Mouse (Mus musculus) C2C12 (cell line): ENCODE measurements around the gene Upk1b.

Source experiments
- CEBPB ChIP-seq: IDR thresholded peaks from one replicate; pipeline ENCODE4 v1.6.1; 2011; ENCODE audit warnings: low read depth, mild to moderate bottlenecking, control low read depth, moderate library complexity
- CTCF ChIP-seq: IDR thresholded peaks from one replicate; pipeline ENCODE4 v1.5.1; 2011; ENCODE audit not compliant: control insufficient read depth, insufficient read depth, insufficient read length
- FOSL1 ChIP-seq: IDR thresholded peaks from one replicate; pipeline ENCODE4 v1.8.0; 2011; ENCODE audit warnings: mild to moderate bottlenecking, low read length; ENCODE audit not compliant: poor library complexity, insufficient read depth, severe bottlenecking
- MAX ChIP-seq: IDR thresholded peaks from one replicate; pipeline ENCODE4 v1.6.1; 2011; ENCODE audit warnings: mild to moderate bottlenecking, control low read depth
- MYOD1 ChIP-seq: IDR thresholded peaks from one replicate; pipeline ENCODE4 v1.6.1; 2011; ENCODE audit warnings: low read depth; ENCODE audit not compliant: control insufficient read depth, insufficient read length
- MYOG ChIP-seq: IDR thresholded peaks from one replicate; pipeline ENCODE4 v1.6.1; 2011; ENCODE audit not compliant: control insufficient read depth, insufficient read length; ENCODE audit errors: extremely low read depth
- USF1 ChIP-seq: IDR thresholded peaks from one replicate; pipeline ENCODE4 v1.6.1; 2011; ENCODE audit warnings: low read depth, mild to moderate bottlenecking, control low read depth, moderate library complexity

DNA sequence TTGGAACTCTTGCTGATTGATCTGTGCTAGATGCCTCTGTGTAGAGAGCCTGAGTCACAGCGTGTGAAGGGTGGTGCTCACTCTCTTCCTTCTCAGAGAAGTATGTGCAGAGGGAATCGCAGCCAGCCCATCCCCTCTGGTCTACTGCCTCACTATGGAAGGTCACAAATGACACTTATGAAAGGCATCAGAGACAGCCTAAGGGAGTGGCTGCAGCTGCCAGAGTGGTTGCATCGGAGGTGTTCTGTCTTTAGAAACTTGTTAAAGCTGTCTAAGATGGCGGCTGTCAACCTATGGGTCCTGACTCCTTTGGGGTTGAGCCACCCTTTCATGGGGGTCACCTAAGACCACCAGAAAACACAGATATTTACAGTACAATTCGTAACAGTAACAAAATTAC, 10.1 kb upstream of the Upk1b start:
- no peak for TF ChIP-seq CTCF
- no peak for TF ChIP-seq CEBPB
- no peak for TF ChIP-seq MAX
- no peak for TF ChIP-seq USF1
- no peak for TF ChIP-seq MYOG
- no peak for TF ChIP-seq FOSL1
- no peak for TF ChIP-seq MYOD1
